ENCODE assay signal across 8 mouse cellular contexts in genomic region chr13:5864265-5865097, GRCm38 (mm10). TPM values are rescaled to one million over a fixed set of nuclear protein-coding genes. Genes with fewer than 3 reads are reported as not detected.
A peak's percentile ranks its signal among the peaks of the same experiment; 100 is the strongest.
DNase-seq lines count a peak whose midpoint lies in the region; ATAC-seq and TF ChIP-seq lines count a peak whose summit lies in the region.

No protein-coding gene starts in this region.

- TF ChIP-seq CTCF in C2C12 (IDR thresholded peaks at IDR 0.05; ENCODE audit: control insufficient read depth, insufficient read depth, insufficient read length), result no peak

- peak overlapping the region; percentile 85 for H3K4me3 ChIP-seq in C2C12 (ENCODE audit: insufficient read depth, poor library complexity, severe bottlenecking)
- peak overlapping the region; percentile 60 for H3K4me3 ChIP-seq in embryonic facial prominence, embryonic 15.5 days (replicated peaks)
- peak overlapping the region; percentile 80 for H3K4me3 ChIP-seq in hindbrain, embryonic 16.5 days (ENCODE audit: low read length)
- H3K4me3 ChIP-seq in midbrain, embryonic 10.5 days, result peak overlapping the region; percentile 42

- peaks cover 59% of the 10 kb centered on the region for H3K36me3 ChIP-seq in C2C12 (ENCODE audit: control insufficient read depth, insufficient read depth)
- peaks cover 37% of the 10 kb centered on the region for H3K36me3 ChIP-seq in embryonic facial prominence, embryonic 15.5 days
- peaks cover 19% of the 10 kb centered on the region for H3K36me3 ChIP-seq in hindbrain, embryonic 16.5 days (ENCODE audit: control insufficient read depth, insufficient read depth, low read length)
- H3K36me3 ChIP-seq in midbrain, embryonic 10.5 days, result peaks cover 44% of the 10 kb centered on the region

- peaks cover 69% of the 10 kb centered on the region for H3K79me3 ChIP-seq in C2C12 (ENCODE audit: low read depth)

- 62% methylated on average over 10 of the region's 10 CpGs for WGBS in embryonic facial prominence, embryonic 15.5 days
- WGBS in hindbrain, embryonic 16.5 days, result 51% methylated on average over 10 of the region's 10 CpGs
- 78% methylated on average over 10 of the region's 10 CpGs for WGBS in midbrain, embryonic 10.5 days

- H3K4me2 ChIP-seq in embryonic facial prominence, embryonic 15.5 days (replicated peaks), result peak overlapping the region; percentile 46
- peak overlapping the region; percentile 66 for H3K4me2 ChIP-seq in hindbrain, embryonic 16.5 days (ENCODE audit: low read length)

- H3K27ac ChIP-seq in embryonic facial prominence, embryonic 15.5 days (replicated peaks), result 0 out of 2 replicates have a peak overlapping the region, but pooled peaks have one; percentile 14
- H3K27ac ChIP-seq in hindbrain, embryonic 16.5 days (ENCODE audit: low read depth, low read length), result peak overlapping the region; percentile 49
- H3K27ac ChIP-seq in midbrain, embryonic 10.5 days (replicated peaks), result peak overlapping the region; percentile 67

- peak; percentile 21 for DNase-seq in adrenal gland, adult 2 months
- DNase-seq in adrenal gland, postnatal 4 days (ENCODE audit: low spot score in 2 of 2), result no peak
- DNase-seq in midbrain, embryonic 10.5 days (ENCODE audit: low spot score), result no peak
- DNase-seq in layer of hippocampus, adult 18-20 months (ENCODE audit: low spot score in 2 of 2), result no peak
- DNase-seq in testis, postnatal 14 days (ENCODE audit: low spot score), result no peak

- peak overlapping the region; percentile 56 for H3ac ChIP-seq in C2C12 (ENCODE audit: control insufficient read depth, insufficient read length, low read depth)

- H3K27me3 ChIP-seq in C2C12 (ENCODE audit: control insufficient read depth, insufficient read depth, insufficient read length), result no peaks in the 10 kb centered on the region
- no peaks in the 10 kb centered on the region for H3K27me3 ChIP-seq in embryonic facial prominence, embryonic 15.5 days
- no peaks in the 10 kb centered on the region for H3K27me3 ChIP-seq in hindbrain, embryonic 16.5 days (replicated peaks; ENCODE audit: control insufficient read depth, insufficient read depth, low read length)
- no peaks in the 10 kb centered on the region for H3K27me3 ChIP-seq in midbrain, embryonic 10.5 days (ENCODE audit: low read depth, poor library complexity, severe bottlenecking)

- no peaks in the 10 kb centered on the region for H3K9me3 ChIP-seq in embryonic facial prominence, embryonic 15.5 days (replicated peaks)
- H3K9me3 ChIP-seq in hindbrain, embryonic 16.5 days (ENCODE audit: control insufficient read depth, low read length), result no peaks in the 10 kb centered on the region
- H3K9me3 ChIP-seq in midbrain, embryonic 10.5 days (replicated peaks), result no peaks in the 10 kb centered on the region

- ATAC-seq in embryonic facial prominence, embryonic 15.5 days (ENCODE audit: insufficient number of reproducible peaks, low FRiP score, low TSS enrichment, low read depth), result no peak
- ATAC-seq in hindbrain, embryonic 16.5 days, result no peak

- peaks cover 82% of the 10 kb centered on the region for H3K79me2 ChIP-seq in C2C12 (ENCODE audit: control insufficient read depth, insufficient read depth)

- H3K9ac ChIP-seq in embryonic facial prominence, embryonic 15.5 days, result no peak overlapping the region
- peak overlapping the region; percentile 63 for H3K9ac ChIP-seq in hindbrain, embryonic 16.5 days (ENCODE audit: low read depth, low read length)

- H3K4me1 ChIP-seq in embryonic facial prominence, embryonic 15.5 days, result peaks cover 26% of the 10 kb centered on the region
- peaks cover 17% of the 10 kb centered on the region for H3K4me1 ChIP-seq in hindbrain, embryonic 16.5 days (ENCODE audit: control insufficient read depth, insufficient read depth, low read depth, low read length)
- peaks cover 22% of the 10 kb centered on the region for H3K4me1 ChIP-seq in midbrain, embryonic 10.5 days

TF ChIP-seq in C2C12, 6 proteins besides CTCF, POLR2A, EP300 and RAD21:
- peak; percentile 84 for TF ChIP-seq USF1 (IDR thresholded peaks at IDR 0.05; ENCODE audit: low read depth)
- TF ChIP-seq MAX (IDR thresholded peaks at IDR 0.05), result no peak

RNA-seq across cellular contexts. Expression of gene Klf6, which starts 3.2 kb away (rescaled TPM):
- 10 to 100 TPM; 33.7 to 40.0 TPM for total RNA-seq in adrenal gland, adult 2 months (2021)
- polyA plus RNA-seq in adrenal gland, adult 2 months (2012; rRNA removed), result 11.4 and 11.8 TPM in 2 replicates
- 10 to 100 TPM; 36.4 to 37.2 TPM for total RNA-seq in adrenal gland, postnatal 4 days (2021)
- polyA plus RNA-seq in C2C12 (2012; fragmentation: generic; extraction: Trizol), result 21.8 TPM
- polyA plus RNA-seq in embryonic facial prominence, embryonic 15.5 days (2015; fragmentation: Nextera tagmentation; extraction: Ambion mirVana), result 90.1 and 97.1 TPM in 2 replicates
- 87.6 and 96.3 TPM in 2 replicates for polyA plus RNA-seq in hindbrain, embryonic 16.5 days (2015; fragmentation: Nextera tagmentation; extraction: Ambion mirVana)
- polyA plus RNA-seq in midbrain, embryonic 10.5 days (2016; fragmentation: Nextera tagmentation; extraction: Ambion mirVana), result 53.5 and 63.0 TPM in 2 replicates
- total RNA-seq in layer of hippocampus, adult 18-20 months (2021), result 10 to 100 TPM; 27.9 to 31.9 TPM

Comparison
In these comparisons a context has a peak if more than half of its experiments do, and no peak if none do; other contexts are left out.
1. H3K27ac ChIP-seq: peak in every context shown above with its lines; median percentile 67 in midbrain, embryonic 10.5 days; 49 in hindbrain, embryonic 16.5 days; 14 in embryonic facial prominence, embryonic 15.5 days.